Mouse (Mus musculus): Measurements from ENCODE around the gene Nuak2.

The Nuak2 gene

GRCm38 (mm10) chr1:132375256-132375655 lies 59.3 kb downstream of the Nuak2 start:
- no peak for DNase-seq (ENCODE audit: extremely low spot score, low spot score)

- no peak for DNase-seq (ENCODE audit: extremely low spot score, low spot score)
Observed at GRCm38 (mm10) chr1:132376211-132377054, 60.5 kb downstream of the Nuak2 start.

- DNase-seq (ENCODE audit: extremely low spot score, low spot score): no peak
Observed at GRCm38 (mm10) chr1:132377055-132377365, 61.1 kb downstream of the Nuak2 start.

- no peak for DNase-seq (ENCODE audit: extremely low spot score, low spot score)
Observed at GRCm38 (mm10) chr1:132377811-132378210, 61.9 kb downstream of the Nuak2 start.

GRCm38 (mm10) chr1:132380550-132381100 lies 64.7 kb downstream of the Nuak2 start:
- no peak for DNase-seq (ENCODE audit: extremely low spot score, low spot score)

- DNase-seq (ENCODE audit: extremely low spot score, low spot score): no peak
Observed at GRCm38 (mm10) chr1:132381929-132382328, 66.0 kb downstream of the Nuak2 start.

All from neural tube, embryonic 10.5 days (tissue).